Mouse (Mus musculus) hindbrain, postnatal 0 days (tissue): ENCODE results near the gene Rybp. TPM values are rescaled to one million over a fixed set of nuclear protein-coding genes. Genes with fewer than 3 reads are reported as not detected.
A peak's percentile ranks its signal among the peaks of the same experiment; 100 is the strongest.

Source experiments
- ATAC-seq: fragments of 200-750 bp; cut with Nextera tagmentation; 2 replicates; pipeline ENCODE4 v1.8.0; 2017; ENCODE audit warnings: mild to moderate bottlenecking, moderate TSS enrichment, moderate library complexity
- DNase-seq: peaks from one replicate; pipeline ENCODE4 v3.0.0-alpha.2; 2015; ENCODE audit warnings: low spot score
- H3K27ac ChIP-seq: fragments of 300-500 bp; sonication (generic); 2 replicates; pipeline ENCODE4 v1.5.1; 2014; ENCODE audit warnings: mild to moderate bottlenecking
- H3K27me3 ChIP-seq: fragments of 300-500 bp; sonication (generic); 2 replicates; pipeline ENCODE4 v1.6.1; 2014; ENCODE audit warnings: low read length, mixed read lengths; ENCODE audit not compliant: insufficient read depth
- H3K36me3 ChIP-seq: fragments of 300-500 bp; sonication (generic); 2 replicates; pipeline ENCODE4 v1.6.1; 2014; ENCODE audit warnings: low read length, mixed read lengths; ENCODE audit not compliant: insufficient read depth
- H3K4me1 ChIP-seq: fragments of 300-500 bp; sonication (generic); 2 replicates; pipeline ENCODE4 v1.6.1; 2014; ENCODE audit warnings: antibody characterized with exemption, low read length, mixed read lengths; ENCODE audit not compliant: insufficient read depth
- H3K4me2 ChIP-seq: fragments of 300-500 bp; sonication (generic); 2 replicates; pipeline ENCODE4 v1.6.1; 2014; ENCODE audit warnings: low read depth, mild to moderate bottlenecking, low read length, moderate library complexity, mixed read lengths
- H3K4me3 ChIP-seq: fragments of 300-500 bp; sonication (generic); 2 replicates; pipeline ENCODE4 v1.5.1; 2014; ENCODE audit warnings: low read length
- H3K9ac ChIP-seq: fragments of 300-500 bp; sonication (generic); replicated peaks from 2 replicates; pipeline ENCODE4 v1.6.1; 2014; ENCODE audit warnings: mild to moderate bottlenecking, low read length, moderate library complexity, mixed read lengths
- H3K9me3 ChIP-seq: fragments of 300-500 bp; sonication (generic); 2 replicates; pipeline ENCODE4 v1.6.1; 2016; ENCODE audit warnings: low read length, mixed read lengths
- CTCF ChIP-seq: IDR thresholded peaks from 2 replicates; pipeline ENCODE4 v1.5.1; 2016; ENCODE audit warnings: antibody characterized with exemption, control low read depth, low read depth
- WGBS: fragments of 180-500 bp; shearing (Covaris S2); extraction: QIAGEN DNeasy Blood & Tissue Kit; methylation state at CpG from one replicate; pipeline ENCODE4 v1.1.7; 2014; 5-methylcytosine and 5-hydroxymethylcytosine counted together
- polyA plus RNA-seq: library from polyadenylated mRNA; unstranded; fragments of >200 nt; fragmentation: Nextera tagmentation; extraction: Ambion mirVana; gene quantifications from 2 replicates; pipeline ENCODE4 v1.2.1, GENCODE M21; 2015
- total RNA-seq: library from RNA; depleted of rRNA; stranded (reverse); fragments of >200 nt; gene quantifications from 2 replicates; pipeline ENCODE4 v1.2.3, GENCODE M21; 2014

Rybp gene
- total and polyA plus RNA-seq, 2 experiments from 2014 or later = 18.7 to 21.6 TPM

DNA sequence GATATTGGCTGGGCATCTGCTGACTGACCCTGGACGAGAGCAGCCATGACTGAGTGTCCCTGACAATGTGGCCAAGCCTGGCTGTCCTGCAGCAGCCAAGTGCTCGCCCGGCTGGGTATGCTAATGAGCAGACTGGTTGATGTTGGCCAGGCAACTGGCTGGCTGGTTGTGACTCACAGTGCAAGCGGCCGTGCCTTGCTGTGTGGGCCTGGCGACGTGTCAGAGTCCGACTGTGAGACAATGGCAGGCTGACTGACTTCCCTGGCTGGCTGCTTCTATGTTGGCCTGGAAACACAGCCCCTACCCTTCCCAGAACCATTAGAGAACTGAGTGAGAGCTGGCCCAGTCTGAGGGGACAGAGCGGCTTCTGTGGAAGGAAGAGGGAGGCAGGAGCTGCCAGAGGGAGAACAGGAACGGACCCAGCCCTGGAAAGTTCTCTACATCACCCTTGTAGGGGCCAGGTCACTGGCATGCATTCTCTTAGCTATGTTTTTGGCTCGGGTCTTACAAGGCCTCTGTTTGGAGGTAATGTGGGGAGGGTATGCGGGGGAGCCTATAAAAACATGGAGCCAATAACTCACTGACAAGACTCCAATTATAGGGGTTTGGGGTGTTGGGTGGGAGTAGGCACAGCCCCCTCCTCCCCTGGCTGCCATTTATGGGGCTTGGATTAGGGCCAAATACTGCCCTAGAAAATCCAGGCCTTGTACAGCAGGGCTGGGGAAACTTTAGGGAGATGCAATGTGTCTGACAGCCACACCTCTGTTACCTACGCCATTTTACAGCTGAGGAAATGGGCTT lies 68.5 kb downstream of the Rybp start:
- TF ChIP-seq CTCF = peak; percentile 20; the same call in 1 of the 2 replicates
- H3K9ac ChIP-seq = no peak overlapping the region
- peaks cover 11% of the 10 kb centered on the region; the same call in 1 of the 2 replicates for H3K4me1 ChIP-seq
- no peak overlapping the region for H3K4me3 ChIP-seq
- no peaks in the 10 kb centered on the region for H3K36me3 ChIP-seq
- H3K9me3 ChIP-seq = no peaks in the 10 kb centered on the region
- 26% methylated on average over 13 of the region's 13 CpGs for WGBS
- peak overlapping the region; percentile 23; the same call in 1 of the 2 replicates for H3K27ac ChIP-seq
- no peak overlapping the region for H3K4me2 ChIP-seq
- H3K27me3 ChIP-seq = peaks cover 2% of the 10 kb centered on the region; the same call in 1 of the 2 replicates
- DNase-seq (peak; percentile 94), ATAC-seq (peak; percentile 96)

DNA sequence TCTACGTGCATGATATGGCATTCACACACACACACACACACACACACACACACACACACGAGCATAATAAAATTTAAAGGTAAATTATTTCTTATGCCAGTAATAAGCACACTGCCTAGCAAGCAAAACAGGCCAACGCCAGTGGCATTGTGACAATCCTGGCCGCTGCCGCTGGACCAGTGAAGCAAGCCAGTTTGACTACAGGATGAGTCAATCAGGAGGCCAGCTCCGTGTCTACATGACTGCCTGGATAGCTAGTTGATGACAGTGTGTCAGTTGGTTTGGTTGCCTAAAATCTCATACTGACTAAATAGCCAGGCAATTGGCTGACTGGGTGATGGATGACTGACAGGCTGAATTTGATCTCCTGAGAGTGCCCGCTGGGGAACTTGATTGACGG lies 69.8 kb downstream of the Rybp start:
- Histone ChIP-seq H3K27ac (no peak overlapping the region), H3K4me2 (no peak overlapping the region), H3K4me1 (peaks cover 20% of the 10 kb centered on the region), H3K36me3 (no peaks in the 10 kb centered on the region), H3K27me3 (peaks cover 2% of the 10 kb centered on the region; the same call in 1 of the 2 replicates), H3K4me3 (no peak overlapping the region), H3K9ac (no peak overlapping the region), H3K9me3 (no peaks in the 10 kb centered on the region)
- no peak for ATAC-seq
- 83% methylated on average over 8 of the region's 8 CpGs for WGBS
- no peak for TF ChIP-seq CTCF
- DNase-seq = no peak

DNA sequence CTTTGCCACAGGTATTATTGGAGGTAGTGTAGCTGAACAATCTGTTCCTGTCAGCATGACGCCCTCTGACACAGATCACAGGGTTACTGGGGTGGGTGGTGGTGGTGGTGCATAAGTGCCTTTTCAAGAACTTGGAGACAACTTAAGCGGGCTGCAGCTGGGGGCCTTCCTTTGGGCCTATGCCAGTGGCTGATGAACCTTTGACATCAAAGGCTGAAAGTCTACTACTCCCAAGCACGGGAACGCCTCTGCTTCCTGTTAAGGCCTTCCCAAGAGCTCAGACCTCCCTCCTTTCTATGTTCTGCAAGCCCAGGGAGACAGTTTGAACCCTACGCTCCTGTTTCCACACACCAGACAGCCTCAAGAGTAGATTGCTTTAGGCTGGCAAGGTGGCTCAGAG lies 70.3 kb downstream of the Rybp start:
- TF ChIP-seq CTCF = no peak
- peaks cover 2% of the 10 kb centered on the region; the same call in 1 of the 2 replicates for H3K27me3 ChIP-seq
- ATAC-seq (no peak), DNase-seq (no peak)
- H3K4me1 ChIP-seq = peaks cover 21% of the 10 kb centered on the region
- H3K9ac ChIP-seq = no peak overlapping the region
- H3K4me3 ChIP-seq = no peak overlapping the region
- no peak overlapping the region for H3K4me2 ChIP-seq
- H3K27ac ChIP-seq = no peak overlapping the region
- no peaks in the 10 kb centered on the region for H3K36me3 ChIP-seq
- no peaks in the 10 kb centered on the region for H3K9me3 ChIP-seq
- 75% methylated on average over 5 of the region's 5 CpGs for WGBS

DNA sequence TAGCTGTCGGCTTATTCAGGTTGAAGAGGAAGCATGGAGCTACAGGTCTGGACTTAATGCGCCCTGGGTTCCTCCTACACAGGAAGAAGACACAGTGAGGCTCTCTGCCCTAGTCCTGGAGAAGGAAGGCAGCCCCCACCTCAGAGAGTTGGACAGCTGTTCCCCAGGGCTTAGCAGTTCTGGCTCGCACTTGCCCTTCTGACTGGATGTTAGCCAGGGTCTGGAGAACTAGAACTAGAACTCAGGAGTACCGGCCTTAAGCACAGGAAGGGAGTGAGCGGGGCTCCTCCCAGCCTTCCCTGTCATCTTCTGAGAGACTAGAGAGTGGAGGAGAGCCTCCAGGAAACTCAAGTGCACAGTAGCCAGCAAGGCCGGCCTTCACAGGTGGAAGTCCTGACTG lies 71.5 kb downstream of the Rybp start:
- Histone ChIP-seq H3K27ac (no peak overlapping the region), H3K36me3 (no peaks in the 10 kb centered on the region), H3K27me3 (peaks cover 2% of the 10 kb centered on the region; the same call in 1 of the 2 replicates), H3K9me3 (no peaks in the 10 kb centered on the region), H3K4me1 (peaks cover 21% of the 10 kb centered on the region), H3K4me2 (no peak overlapping the region), H3K9ac (no peak overlapping the region), H3K4me3 (no peak overlapping the region)
- ATAC-seq = no peak
- TF ChIP-seq CTCF = no peak
- WGBS = 79% methylated on average over 6 of the region's 6 CpGs
- DNase-seq = no peak

DNA sequence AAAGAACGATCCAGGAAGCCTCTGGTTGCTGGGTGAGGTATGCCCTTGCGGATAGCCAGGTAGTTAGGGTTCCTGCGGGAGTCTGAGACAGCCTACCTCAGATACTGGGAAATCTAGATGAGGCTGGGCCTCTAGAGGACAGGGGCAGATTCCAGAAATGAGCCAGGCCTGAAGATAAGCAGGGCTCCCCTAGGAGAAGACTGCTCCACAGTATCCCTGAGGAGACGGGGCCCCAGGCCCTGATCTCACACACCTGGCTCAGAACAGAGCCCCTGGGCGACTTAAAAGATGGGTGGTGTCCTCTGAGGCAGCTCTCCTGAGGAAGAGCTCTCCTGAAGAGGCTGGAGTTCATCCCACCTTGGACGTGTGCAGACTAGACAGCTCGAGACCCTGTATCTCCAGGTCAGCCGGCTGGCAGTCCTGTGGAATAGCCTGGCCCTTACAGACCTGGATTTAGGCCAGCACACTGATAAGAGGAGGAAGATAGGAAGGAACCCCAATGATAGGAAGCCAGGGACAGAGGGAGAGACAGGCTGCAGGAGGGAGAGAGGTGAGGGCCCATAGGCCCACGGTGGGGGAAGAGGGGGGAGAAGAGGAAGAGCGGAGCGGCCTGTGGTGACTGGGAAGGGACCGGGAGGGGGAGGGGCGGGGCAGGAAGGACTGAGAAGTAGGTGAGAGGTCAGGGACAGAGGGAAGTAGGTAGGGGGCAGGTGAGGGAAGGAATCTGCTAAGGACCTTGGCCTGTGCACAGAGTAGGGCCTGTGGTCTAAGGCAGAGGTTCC lies 73.0 kb downstream of the Rybp start:
- no peaks in the 10 kb centered on the region for H3K9me3 ChIP-seq
- H3K4me1 ChIP-seq = peaks cover 19% of the 10 kb centered on the region
- H3K36me3 ChIP-seq = no peaks in the 10 kb centered on the region
- peaks cover 5% of the 10 kb centered on the region; the same call in 1 of the 2 replicates for H3K27me3 ChIP-seq
- H3K27ac ChIP-seq = no peak overlapping the region
- WGBS = 63% methylated on average over 13 of the region's 13 CpGs
- no peak overlapping the region for H3K9ac ChIP-seq
- H3K4me3 ChIP-seq = no peak overlapping the region
- TF ChIP-seq CTCF = no peak
- DNase-seq (no peak), ATAC-seq (no peak)
- H3K4me2 ChIP-seq = no peak overlapping the region

DNA sequence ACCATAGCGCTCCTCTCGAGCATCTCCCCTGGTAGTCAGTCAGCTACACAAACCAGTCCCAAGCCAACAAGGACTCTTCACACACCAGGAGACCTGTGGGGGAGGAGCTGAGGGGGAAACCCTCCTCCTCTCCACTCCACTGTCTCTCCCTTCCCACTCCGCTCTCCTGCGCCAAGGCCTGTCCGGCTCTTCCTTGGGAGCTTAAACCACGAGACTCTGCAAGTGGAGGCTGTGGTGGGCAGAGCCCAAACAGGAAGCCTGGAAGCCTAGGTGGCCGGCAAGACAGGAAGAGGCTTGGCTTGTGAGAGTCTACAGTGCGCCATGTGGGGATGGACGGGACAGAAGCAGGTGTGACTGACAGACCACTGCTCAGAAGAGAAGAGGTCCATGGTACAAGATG lies 73.7 kb downstream of the Rybp start:
- Histone ChIP-seq H3K36me3 (no peaks in the 10 kb centered on the region), H3K9ac (no peak overlapping the region), H3K4me3 (no peak overlapping the region), H3K4me1 (peaks cover 11% of the 10 kb centered on the region), H3K27ac (no peak overlapping the region), H3K9me3 (no peaks in the 10 kb centered on the region), H3K27me3 (peaks cover 6% of the 10 kb centered on the region; the same call in 1 of the 2 replicates), H3K4me2 (no peak overlapping the region)
- DNase-seq = no peak
- 71% methylated on average over 9 of the region's 9 CpGs for WGBS
- ATAC-seq = no peak
- TF ChIP-seq CTCF = no peak
